Mouse (Mus musculus) heart, adult 2 months (tissue): ENCODE data around the gene Mfsd6l.

Experiments
- CTCF ChIP-seq: fragments of 200-600 bp; IDR thresholded peaks from 2 replicates; pipeline ENCODE4 v1.8.1; 2022; ENCODE audit warnings: antibody characterized with exemption, mild to moderate bottlenecking, moderate library complexity
- EP300 ChIP-seq: fragments of 200-500 bp; IDR thresholded peaks from 2 replicates; pipeline ENCODE4 v1.6.1; 2011; ENCODE audit warnings: low read depth, low read length, control low read depth; ENCODE audit not compliant: insufficient read depth
- POLR2A ChIP-seq: fragments of 200-500 bp; IDR thresholded peaks from 2 replicates; pipeline ENCODE4 v1.6.1; 2011; ENCODE audit warnings: mild to moderate bottlenecking, low read depth, low read length, control low read depth; ENCODE audit not compliant: insufficient read depth

DNA sequence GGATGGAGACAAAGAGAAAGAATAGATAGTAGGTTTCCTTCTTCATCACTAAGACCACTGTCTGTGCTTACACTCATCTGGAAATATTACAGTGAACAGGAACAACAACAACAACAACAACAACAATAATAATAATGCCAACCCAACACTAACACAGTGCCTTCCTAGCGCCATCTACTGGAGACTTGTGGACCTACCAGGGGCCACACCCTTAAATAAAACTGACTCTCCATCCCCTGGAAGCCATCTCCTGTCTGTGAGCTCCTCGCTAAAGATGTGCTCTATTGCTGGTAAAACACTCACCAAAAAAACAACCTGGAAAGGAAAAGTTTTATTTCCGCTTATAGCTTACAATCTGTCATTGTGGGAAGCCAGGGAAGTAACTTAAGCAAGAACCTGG lies 6.4 kb upstream of the Mfsd6l start:
- TF ChIP-seq CTCF (peak; percentile 66), EP300 (no peak), POLR2A (no peak)
